Mouse (Mus musculus) liver, postnatal 0 days (tissue): Measurements from ENCODE around the gene AC109138.7. TPM values are rescaled to one million over a fixed set of nuclear protein-coding genes. Genes with fewer than 3 reads are reported as not detected.

ENCODE experiments used
- ATAC-seq: fragments of 200-750 bp; cut with Nextera tagmentation; 2 replicates; pipeline ENCODE4 v1.8.0; 2017; ENCODE audit warnings: mild to moderate bottlenecking, moderate library complexity
- DNase-seq: peaks from one replicate; pipeline ENCODE4 v3.0.0-alpha.2; 2016
- H3K27ac ChIP-seq: fragments of 300-500 bp; sonication (generic); 2 replicates; pipeline ENCODE4 v1.5.1; 2014; ENCODE audit warnings: antibody characterized with exemption, moderate library complexity, mild to moderate bottlenecking, low read depth
- H3K27me3 ChIP-seq: fragments of 300-500 bp; sonication (generic); 2 replicates; pipeline ENCODE4 v1.6.1; 2014; ENCODE audit warnings: low read length, control low read depth, mixed read lengths; ENCODE audit not compliant: insufficient read depth
- H3K36me3 ChIP-seq: fragments of 300-500 bp; sonication (generic); replicated peaks from 2 replicates; pipeline ENCODE4 v1.6.1; 2014; ENCODE audit warnings: mild to moderate bottlenecking, control low read depth, low read length, moderate library complexity, mixed read lengths; ENCODE audit not compliant: insufficient read depth
- H3K4me1 ChIP-seq: fragments of 300-500 bp; sonication (generic); 2 replicates; pipeline ENCODE4 v1.6.1; 2014; ENCODE audit warnings: antibody characterized with exemption, mild to moderate bottlenecking, control low read depth; ENCODE audit not compliant: insufficient read depth
- H3K4me2 ChIP-seq: fragments of 300-500 bp; sonication (generic); 2 replicates; pipeline ENCODE4 v1.6.1; 2014; ENCODE audit warnings: low read depth, mild to moderate bottlenecking, low read length, moderate library complexity, mixed read lengths
- H3K4me3 ChIP-seq: fragments of 300-500 bp; sonication (generic); 2 replicates; pipeline ENCODE4 v1.5.1; 2014; ENCODE audit warnings: low read depth, low read length
- H3K9ac ChIP-seq: fragments of 300-500 bp; sonication (generic); replicated peaks from 2 replicates; pipeline ENCODE4 v1.6.1; 2014; ENCODE audit warnings: mild to moderate bottlenecking, moderate library complexity
- H3K9me3 ChIP-seq: fragments of 300-500 bp; sonication (generic); 2 replicates; pipeline ENCODE4 v1.6.1; 2016; ENCODE audit warnings: mild to moderate bottlenecking, control low read depth, low read length, mixed read lengths
- CTCF ChIP-seq: sonication (generic); IDR thresholded peaks from 2 replicates; pipeline ENCODE4 v1.5.1; 2016; ENCODE audit warnings: antibody characterized with exemption, low read depth
- EP300 ChIP-seq: IDR thresholded peaks from 2 replicates; pipeline ENCODE4 v1.6.1; 2016; ENCODE audit warnings: antibody characterized with exemption, low read depth, mild to moderate bottlenecking
- WGBS: fragments of 180-500 bp; shearing (Covaris S2); extraction: QIAGEN DNeasy Blood & Tissue Kit; methylation state at CpG from one replicate; pipeline ENCODE4 v1.1.7; 2014; ENCODE audit not compliant: insufficient replicate concordance; 5-methylcytosine and 5-hydroxymethylcytosine counted together
- polyA plus RNA-seq: library from polyadenylated mRNA; unstranded; fragments of >200 nt; fragmentation: Nextera tagmentation; extraction: Ambion mirVana; gene quantifications from 2 replicates; pipeline ENCODE4 v1.2.1, GENCODE M21; 2015

Gene AC109138.7
- polyA plus RNA-seq, 1 experiment from 2014 or later = not detected

- no peak overlapping the region for H3K4me3 ChIP-seq
- no peaks in the 10 kb centered on the region for H3K27me3 ChIP-seq
- H3K4me1 ChIP-seq = peaks cover 46% of the 10 kb centered on the region
- no peak overlapping the region for H3K27ac ChIP-seq
- ATAC-seq (no peak), DNase-seq (no peak)
- 53% methylated on average over 3 of the region's 3 CpGs for WGBS
- H3K4me2 ChIP-seq = no peak overlapping the region
- no peak overlapping the region for H3K9ac ChIP-seq
- peaks cover 53% of the 10 kb centered on the region for H3K36me3 ChIP-seq
- TF ChIP-seq CTCF (no peak), EP300 (no peak)
- no peaks in the 10 kb centered on the region for H3K9me3 ChIP-seq
Measured at GRCm38 (mm10) chr19:4197180-4197579, 17.0 kb upstream of the AC109138.7 start.

- peaks cover 41% of the 10 kb centered on the region for H3K4me1 ChIP-seq
- TF ChIP-seq EP300 (no peak), CTCF (no peak)
Measured at GRCm38 (mm10) chr19:4201291-4201909, 12.8 kb upstream of the AC109138.7 start, which contains the start of gene Rad9a. Rad9a (minus strand) TSS chr19:4201662.

DNA sequence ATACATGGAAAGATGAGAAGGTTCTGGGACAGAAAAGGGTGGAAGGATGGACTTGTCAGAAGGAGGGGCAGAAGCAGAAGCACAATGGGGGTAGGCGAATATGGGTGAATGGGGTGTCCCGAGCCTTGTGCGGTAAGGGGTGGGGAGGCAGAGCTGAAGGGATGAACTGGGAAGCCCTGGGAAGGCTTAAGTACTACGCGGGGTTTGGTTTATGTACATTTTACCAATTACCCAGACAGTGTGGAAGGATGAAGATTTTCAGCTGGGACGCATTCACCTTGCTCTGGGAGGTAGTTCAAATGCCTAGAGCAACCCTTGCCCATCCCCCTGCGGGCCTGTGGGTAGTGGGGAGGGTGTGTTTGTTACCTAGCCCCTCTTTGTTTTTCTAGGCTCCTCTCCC, 12.0 kb upstream of the AC109138.7 start:
- H3K36me3 ChIP-seq = peaks cover 14% of the 10 kb centered on the region
- no peak for TF ChIP-seq EP300
- TF ChIP-seq CTCF = no peak
- H3K9me3 ChIP-seq = no peaks in the 10 kb centered on the region
- H3K27ac ChIP-seq = peak overlapping the region; percentile 72
- peaks cover 37% of the 10 kb centered on the region for H3K4me1 ChIP-seq
- no peaks in the 10 kb centered on the region for H3K27me3 ChIP-seq
- peak overlapping the region; percentile 98 for H3K4me2 ChIP-seq
- 48% methylated on average over 7 of the region's 7 CpGs for WGBS
- H3K9ac ChIP-seq = peak overlapping the region; percentile 84
- no peak for ATAC-seq
- H3K4me3 ChIP-seq = peak overlapping the region; percentile 69
- DNase-seq = no peak

More at GRCm38 (mm10) chr19:4201291-4201909, 12.8 kb upstream of the AC109138.7 start, which contains the start of gene Rad9a:
- Histone ChIP-seq H3K27me3 (no peaks in the 10 kb centered on the region), H3K27ac (peak within 1 kb of the TSS; percentile 78), H3K4me2 (peak within 1 kb of the TSS; percentile 98), H3K4me3 (peak within 1 kb of the TSS; percentile 69), H3K9me3 (no peaks in the 10 kb centered on the region), H3K36me3 (peaks cover 22% of the 10 kb centered on the region), H3K9ac (peak within 1 kb of the TSS; percentile 84)
- under 1% methylated on average over 34 of the region's 34 CpGs for WGBS
- peak; percentile 88 for ATAC-seq
- DNase-seq = peak; percentile 97

GRCm38 (mm10) chr19:4203148-4203547, 11.0 kb upstream of the AC109138.7 start:
- WGBS = 40% methylated on average over 3 of the region's 3 CpGs
- Histone ChIP-seq H3K4me3 (no peak overlapping the region), H3K9ac (no peak overlapping the region), H3K27ac (peak overlapping the region; percentile 55; the same call in 1 of the 2 replicates), H3K4me2 (0 out of 2 replicates have a peak overlapping the region, but pooled peaks have one; percentile 6), H3K36me3 (peaks cover 11% of the 10 kb centered on the region), H3K9me3 (no peaks in the 10 kb centered on the region), H3K27me3 (no peaks in the 10 kb centered on the region), H3K4me1 (peaks cover 31% of the 10 kb centered on the region)
- ATAC-seq (no peak), DNase-seq (no peak)
- TF ChIP-seq CTCF (peak; percentile 45), EP300 (no peak)

DNA sequence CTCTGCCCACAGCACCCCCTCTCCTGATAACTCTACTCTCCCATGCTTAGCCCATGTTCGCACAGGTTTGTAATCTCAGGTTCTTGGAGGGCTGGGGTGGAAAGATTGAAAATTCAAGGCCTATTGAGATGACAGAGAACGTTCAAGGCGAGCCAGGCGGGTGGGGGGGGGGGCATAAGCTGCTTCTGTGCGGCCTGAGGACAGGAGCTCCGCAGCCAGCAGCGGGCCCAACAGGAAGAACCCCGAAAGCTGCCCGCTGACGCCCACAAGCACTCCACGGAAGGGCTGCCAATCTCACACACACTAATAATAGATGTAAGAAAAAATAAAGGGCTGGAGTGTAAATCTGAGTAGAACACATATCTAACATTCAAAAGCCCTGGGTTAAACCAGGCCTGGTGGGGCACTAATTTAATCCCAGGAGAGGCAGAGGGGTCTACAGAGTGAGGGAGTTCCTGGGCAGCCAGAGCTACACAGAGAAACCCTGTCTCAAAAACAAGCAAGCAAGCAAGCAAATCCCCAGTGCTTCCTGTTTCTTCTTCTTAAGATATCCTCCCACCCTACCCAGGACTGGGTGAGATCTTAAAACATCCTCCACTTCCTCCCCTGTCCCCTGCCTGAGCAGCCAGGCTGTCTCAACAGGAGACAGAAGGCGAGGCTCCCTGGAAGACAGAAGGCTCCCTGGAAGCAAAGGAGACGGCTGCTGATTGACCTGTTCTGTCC, 10.4 kb upstream of the AC109138.7 start:
- Histone ChIP-seq H3K9ac (no peak overlapping the region), H3K27me3 (no peaks in the 10 kb centered on the region), H3K4me3 (no peak overlapping the region), H3K9me3 (no peaks in the 10 kb centered on the region), H3K4me2 (0 out of 2 replicates have a peak overlapping the region, but pooled peaks have one; percentile 6), H3K36me3 (peaks cover 7% of the 10 kb centered on the region), H3K27ac (peak overlapping the region; percentile 78), H3K4me1 (peaks cover 31% of the 10 kb centered on the region)
- 29% methylated on average over 13 of the region's 13 CpGs for WGBS
- no peak for TF ChIP-seq CTCF
- TF ChIP-seq EP300 = no peak
- DNase-seq = no peak
- no peak for ATAC-seq

- ATAC-seq (no peak), DNase-seq (no peak)
- no peak for TF ChIP-seq EP300
- TF ChIP-seq CTCF = peak; percentile 32
- Histone ChIP-seq H3K4me3 (no peak overlapping the region), H3K9me3 (no peaks in the 10 kb centered on the region), H3K27ac (no peak overlapping the region), H3K4me2 (no peak overlapping the region), H3K9ac (no peak overlapping the region), H3K4me1 (peaks cover 31% of the 10 kb centered on the region), H3K27me3 (no peaks in the 10 kb centered on the region), H3K36me3 (no peaks in the 10 kb centered on the region)
- 53% methylated on average over 4 of the region's 4 CpGs for WGBS
Measured at GRCm38 (mm10) chr19:4204889-4205288, 9.3 kb upstream of the AC109138.7 start.
